Mouse (Mus musculus) granulocyte monocyte progenitor cell, adult 5-6 weeks (primary cell): ENCODE measurements around the gene 4921501E09Rik. TPM values are rescaled to one million over a fixed set of nuclear protein-coding genes. Genes with fewer than 3 reads are reported as not detected.
"Not testable (repeated sequence)": the region's sequence is repeated elsewhere in the genome, so short reads cannot be mapped to it uniquely, and the experiment has no call there.

Source experiments
- ATAC-seq: replicated peaks from 2 replicates; pipeline ENCODE4 v1.8.0; 2016; ENCODE audit warnings: mild to moderate bottlenecking, moderate TSS enrichment, inconsistent platforms; ENCODE audit not compliant: poor library complexity, severe bottlenecking
- total RNA-seq, 2 experiments: library from RNA; stranded (forward) in 1 of 2; stranded (reverse) in 1 of 2; fragments of 200-712, 200-1000 nt in 1 of 2; fragments of >200 nt in 1 of 2; fragmentation: Nextera tagmentation in 1 of 2; gene quantifications; 2 replicates each; pipeline ENCODE4 v1.2.3; 2014 to 2017

4921501E09Rik gene
- total RNA-seq (2014; fragmentation: Nextera tagmentation) = not detected in 2 replicates
- total RNA-seq (2017) = not detected in 2 replicates

GRCm38 (mm10) chr17:33067958-33068357 lies at the start of gene 4921501E09Rik:
Gene 4921501E09Rik (minus strand): TSS chr17:33068058.
- no peak for ATAC-seq

- no peak for ATAC-seq
Measured at GRCm38 (mm10) chr17:33097396-33097795, 29.5 kb upstream of the 4921501E09Rik start.

- peak; percentile 67 for ATAC-seq
Measured at GRCm38 (mm10) chr17:33092391-33093193, 24.7 kb upstream of the 4921501E09Rik start.

- no peak for ATAC-seq
Measured at GRCm38 (mm10) chr17:33091630-33092029, 23.8 kb upstream of the 4921501E09Rik start.

- ATAC-seq = peak; percentile 90
Measured at GRCm38 (mm10) chr17:33089220-33089949, 21.5 kb upstream of the 4921501E09Rik start, which contains the start of gene Zfp563. Gene Zfp563 (plus strand): TSS chr17:33089310.

GRCm38 (mm10) chr17:33063001-33063400 lies 4.9 kb downstream of the 4921501E09Rik start:
- ATAC-seq = no peak

GRCm38 (mm10) chr17:33058791-33059190 lies 9.1 kb downstream of the 4921501E09Rik start:
- no peak for ATAC-seq

GRCm38 (mm10) chr17:33032900-33033891 lies 34.7 kb downstream of the 4921501E09Rik start, which contains the start of gene Zfp763:
Gene Zfp763 (minus strand): TSS chr17:33033402.
- ATAC-seq = peak; percentile 99

GRCm38 (mm10) chr17:33032376-33032775 lies 35.5 kb downstream of the 4921501E09Rik start:
- ATAC-seq = no peak

GRCm38 (mm10) chr17:33020434-33020833 lies 47.4 kb downstream of the 4921501E09Rik start:
- not testable (repeated sequence) for ATAC-seq

Other genes with a start within 250 kb of the 4921501E09Rik start
- gene Zfp799, start 237.8 kb downstream of the 4921501E09Rik start, total RNA-seq (2014; fragmentation: Nextera tagmentation) = 10.1 and 18.5 TPM in 2 replicates
- 6.5 and 10.6 TPM in 2 replicates for gene Zfp799, start 237.8 kb downstream of the 4921501E09Rik start, total RNA-seq (2017)
- 2.3 and 6.2 TPM in 2 replicates for gene Zfp870, start 176.4 kb downstream of the 4921501E09Rik start, total RNA-seq (2014; fragmentation: Nextera tagmentation)
- gene Zfp870, start 176.4 kb downstream of the 4921501E09Rik start, total RNA-seq (2017) = 2.5 and 5.9 TPM in 2 replicates
- not detected in 2 replicates for gene Cyp4f14, start 150.7 kb downstream of the 4921501E09Rik start, total RNA-seq (2014; fragmentation: Nextera tagmentation)
- gene Cyp4f14, start 150.7 kb downstream of the 4921501E09Rik start, total RNA-seq (2017) = not detected in 2 replicates
- gene Cyp4f13, start 120.7 kb downstream of the 4921501E09Rik start, total RNA-seq (2014; fragmentation: Nextera tagmentation) = 10.3 and 15.2 TPM in 2 replicates
- gene Cyp4f13, start 120.7 kb downstream of the 4921501E09Rik start, total RNA-seq (2017) = 8.5 and 12.9 TPM in 2 replicates
- 9.7 and 15.5 TPM in 2 replicates for gene Zfp472, start 102.2 kb downstream of the 4921501E09Rik start, total RNA-seq (2014; fragmentation: Nextera tagmentation)
- gene Zfp472, start 102.2 kb downstream of the 4921501E09Rik start, total RNA-seq (2017) = 15.9 and 19.6 TPM in 2 replicates
- 7.4 and 8.9 TPM in 2 replicates for gene Zfp952, start 74.9 kb downstream of the 4921501E09Rik start, total RNA-seq (2014; fragmentation: Nextera tagmentation)
- gene Zfp952, start 74.9 kb downstream of the 4921501E09Rik start, total RNA-seq (2017) = 10.3 and 10.9 TPM in 2 replicates
- gene Zfp763, start 34.7 kb downstream of the 4921501E09Rik start, total RNA-seq (2014; fragmentation: Nextera tagmentation) = 3.2 TPM in 2 replicates
- gene Zfp763, start 34.7 kb downstream of the 4921501E09Rik start, total RNA-seq (2017) = 11.2 and 14.5 TPM in 2 replicates
- 1.2 and 12.9 TPM in 2 replicates for gene Zfp563, start 21.3 kb upstream of the 4921501E09Rik start, total RNA-seq (2014; fragmentation: Nextera tagmentation)
- 1.6 and 3.3 TPM in 2 replicates for gene Zfp563, start 21.3 kb upstream of the 4921501E09Rik start, total RNA-seq (2017)
- not detected in 2 replicates for gene Morc2b, start 71.6 kb upstream of the 4921501E09Rik start, total RNA-seq (2014; fragmentation: Nextera tagmentation)
- not detected in 2 replicates for gene Morc2b, start 71.6 kb upstream of the 4921501E09Rik start, total RNA-seq (2017)
- gene Olfr55, start 100.4 kb upstream of the 4921501E09Rik start, total RNA-seq (2014; fragmentation: Nextera tagmentation) = not detected in 2 replicates
- gene Olfr55, start 100.4 kb upstream of the 4921501E09Rik start, total RNA-seq (2017) = not detected in 2 replicates
- gene Olfr239, start 123.2 kb upstream of the 4921501E09Rik start, total RNA-seq (2014; fragmentation: Nextera tagmentation) = not detected in 2 replicates
- gene Olfr239, start 123.2 kb upstream of the 4921501E09Rik start, total RNA-seq (2017) = not detected in 2 replicates
- not detected in 2 replicates for gene Olfr1564, start 153.6 kb upstream of the 4921501E09Rik start, total RNA-seq (2014; fragmentation: Nextera tagmentation)
- gene Olfr1564, start 153.6 kb upstream of the 4921501E09Rik start, total RNA-seq (2017) = not detected in 2 replicates
- gene Zfp955a, start 187.1 kb upstream of the 4921501E09Rik start, total RNA-seq (2014; fragmentation: Nextera tagmentation) = 10.4 and 15.0 TPM in 2 replicates
- 15.6 and 18.9 TPM in 2 replicates for gene Zfp955a, start 187.1 kb upstream of the 4921501E09Rik start, total RNA-seq (2017)
- not detected in 2 replicates for gene Olfr63, start 196.6 kb upstream of the 4921501E09Rik start, total RNA-seq (2014; fragmentation: Nextera tagmentation)
- not detected in 2 replicates for gene Olfr63, start 196.6 kb upstream of the 4921501E09Rik start, total RNA-seq (2017)
- 5.9 and 6.4 TPM in 2 replicates for gene Zfp955b, start 221.5 kb upstream of the 4921501E09Rik start, total RNA-seq (2014; fragmentation: Nextera tagmentation)
- 7.2 and 9.9 TPM in 2 replicates for gene Zfp955b, start 221.5 kb upstream of the 4921501E09Rik start, total RNA-seq (2017)